Mouse (Mus musculus) hindbrain, embryonic 10.5 days (tissue): Measurements from ENCODE around the gene Shroom3. TPM values are rescaled to one million over a fixed set of nuclear protein-coding genes. Genes with fewer than 3 reads are reported as not detected.

ENCODE experiments used
- DNase-seq: peaks from one replicate; pipeline ENCODE4 v3.0.0-alpha.2; 2017; ENCODE audit warnings: low spot score
- H3K27ac ChIP-seq: fragments of 300-500 bp; sonication (generic); 2 replicates; pipeline ENCODE4 v1.5.1; 2016; ENCODE audit warnings: mild to moderate bottlenecking, moderate library complexity
- H3K27me3 ChIP-seq: fragments of 300-500 bp; sonication (generic); 2 replicates; pipeline ENCODE4 v1.6.1; 2016; ENCODE audit warnings: mild to moderate bottlenecking; ENCODE audit not compliant: poor library complexity, insufficient read depth, severe bottlenecking
- H3K36me3 ChIP-seq: fragments of 300-500 bp; sonication (generic); 2 replicates; pipeline ENCODE4 v1.6.1; 2016; ENCODE audit warnings: mild to moderate bottlenecking, moderate library complexity
- H3K4me1 ChIP-seq: fragments of 300-500 bp; sonication (generic); replicated peaks from 2 replicates; pipeline ENCODE4 v1.6.1; 2016; ENCODE audit warnings: mild to moderate bottlenecking
- H3K4me3 ChIP-seq: fragments of 300-500 bp; sonication (generic); 2 replicates; pipeline ENCODE4 v1.5.1; 2016; ENCODE audit warnings: mild to moderate bottlenecking, moderate library complexity
- H3K9me3 ChIP-seq: fragments of 300-500 bp; sonication (generic); 2 replicates; pipeline ENCODE4 v1.6.1; 2016; ENCODE audit warnings: mild to moderate bottlenecking, moderate library complexity
- WGBS: fragments of 180-500 bp; shearing (Covaris S2); methylation state at CpG from one replicate; pipeline ENCODE4 v1.1.7; 2016; 5-methylcytosine and 5-hydroxymethylcytosine counted together
- polyA plus RNA-seq: library from polyadenylated mRNA; unstranded; fragments of >200 nt; fragmentation: Nextera tagmentation; extraction: Ambion mirVana; gene quantifications from 2 replicates; pipeline ENCODE4 v1.2.1, GENCODE M21; 2016

Shroom3 gene
- polyA plus RNA-seq, 1 experiment from 2014 or later, result 6.5 TPM

- Histone ChIP-seq H3K27ac (no peak overlapping the region), H3K4me1 (peaks cover 15% of the 10 kb centered on the region), H3K27me3 (no peaks in the 10 kb centered on the region), H3K9me3 (no peaks in the 10 kb centered on the region), H3K4me3 (no peak overlapping the region), H3K36me3 (no peaks in the 10 kb centered on the region)
- DNase-seq, result no peak
- 84% methylated on average over 1 of the region's 1 CpGs for WGBS
Measured at GRCm38 (mm10) chr5:92830391-92830790, 147.2 kb downstream of the Shroom3 start.

GRCm38 (mm10) chr5:92834513-92834912, 151.3 kb downstream of the Shroom3 start:
- Histone ChIP-seq H3K9me3 (no peaks in the 10 kb centered on the region), H3K4me1 (peaks cover 24% of the 10 kb centered on the region), H3K4me3 (no peak overlapping the region), H3K27ac (no peak overlapping the region), H3K27me3 (no peaks in the 10 kb centered on the region), H3K36me3 (peaks cover 15% of the 10 kb centered on the region)
- WGBS, result 73% methylated on average over 7 of the region's 7 CpGs
- DNase-seq, result no peak

- Histone ChIP-seq H3K36me3 (peaks cover 15% of the 10 kb centered on the region), H3K4me1 (peaks cover 34% of the 10 kb centered on the region), H3K27ac (no peak overlapping the region), H3K4me3 (no peak overlapping the region), H3K9me3 (no peaks in the 10 kb centered on the region), H3K27me3 (no peaks in the 10 kb centered on the region)
- no peak for DNase-seq
- 91% methylated on average over 4 of the region's 4 CpGs for WGBS
Measured at GRCm38 (mm10) chr5:92837311-92837710, 154.1 kb downstream of the Shroom3 start.

GRCm38 (mm10) chr5:92838351-92838784, 155.1 kb downstream of the Shroom3 start:
- H3K27ac ChIP-seq, result no peak overlapping the region
- H3K9me3 ChIP-seq, result no peaks in the 10 kb centered on the region
- peaks cover 44% of the 10 kb centered on the region for H3K4me1 ChIP-seq
- peaks cover 15% of the 10 kb centered on the region for H3K36me3 ChIP-seq
- no peak for DNase-seq
- WGBS, result 89% methylated on average over 9 of the region's 9 CpGs
- no peak overlapping the region for H3K4me3 ChIP-seq
- H3K27me3 ChIP-seq, result no peaks in the 10 kb centered on the region

GRCm38 (mm10) chr5:92839314-92839713, 156.1 kb downstream of the Shroom3 start:
- no peak overlapping the region for H3K4me3 ChIP-seq
- H3K27ac ChIP-seq, result no peak overlapping the region
- no peaks in the 10 kb centered on the region for H3K9me3 ChIP-seq
- WGBS, result 72% methylated on average over 4 of the region's 4 CpGs
- no peaks in the 10 kb centered on the region for H3K27me3 ChIP-seq
- H3K4me1 ChIP-seq, result peaks cover 54% of the 10 kb centered on the region
- H3K36me3 ChIP-seq, result peaks cover 15% of the 10 kb centered on the region
- no peak for DNase-seq

GRCm38 (mm10) chr5:92841474-92841873, 158.2 kb downstream of the Shroom3 start:
- Histone ChIP-seq H3K4me3 (no peak overlapping the region), H3K27me3 (no peaks in the 10 kb centered on the region), H3K27ac (no peak overlapping the region), H3K4me1 (peaks cover 55% of the 10 kb centered on the region), H3K9me3 (peaks cover 5% of the 10 kb centered on the region; the same call in 1 of the 2 replicates), H3K36me3 (peaks cover 18% of the 10 kb centered on the region)
- 72% methylated on average over 5 of the region's 5 CpGs for WGBS
- no peak for DNase-seq

GRCm38 (mm10) chr5:92842417-92842816, 159.2 kb downstream of the Shroom3 start:
- Histone ChIP-seq H3K36me3 (peaks cover 14% of the 10 kb centered on the region), H3K9me3 (peaks cover 7% of the 10 kb centered on the region; the same call in 1 of the 2 replicates), H3K4me1 (peaks cover 55% of the 10 kb centered on the region), H3K4me3 (no peak overlapping the region), H3K27me3 (no peaks in the 10 kb centered on the region), H3K27ac (peak overlapping the region; percentile 50; the same call in 1 of the 2 replicates)
- 72% methylated on average over 8 of the region's 8 CpGs for WGBS
- no peak for DNase-seq

- WGBS, result 74% methylated on average over 3 of the region's 3 CpGs
Measured at GRCm38 (mm10) chr5:92842881-92843280, 159.6 kb downstream of the Shroom3 start.

GRCm38 (mm10) chr5:92843850-92844785, 160.9 kb downstream of the Shroom3 start:
- H3K36me3 ChIP-seq, result peaks cover 14% of the 10 kb centered on the region
- WGBS, result 53% methylated on average over 20 of the region's 20 CpGs
- peaks cover 47% of the 10 kb centered on the region for H3K4me1 ChIP-seq
- H3K27me3 ChIP-seq, result no peaks in the 10 kb centered on the region
- no peak overlapping the region for H3K4me3 ChIP-seq
- peak overlapping the region; percentile 76 for H3K27ac ChIP-seq
- peaks cover 7% of the 10 kb centered on the region; the same call in 1 of the 2 replicates for H3K9me3 ChIP-seq
- peak; percentile 62 for DNase-seq

More at GRCm38 (mm10) chr5:92842881-92843280, 159.6 kb downstream of the Shroom3 start:
- peak overlapping the region; percentile 76 for H3K27ac ChIP-seq
- peaks cover 14% of the 10 kb centered on the region for H3K36me3 ChIP-seq
- H3K9me3 ChIP-seq, result peaks cover 7% of the 10 kb centered on the region; the same call in 1 of the 2 replicates
- H3K27me3 ChIP-seq, result no peaks in the 10 kb centered on the region
- H3K4me3 ChIP-seq, result no peak overlapping the region
- H3K4me1 ChIP-seq, result peaks cover 55% of the 10 kb centered on the region
- DNase-seq, result no peak

GRCm38 (mm10) chr5:92849743-92850142, 166.5 kb downstream of the Shroom3 start:
- 94% methylated on average over 6 of the region's 6 CpGs for WGBS
- Histone ChIP-seq H3K27me3 (no peaks in the 10 kb centered on the region), H3K4me1 (peaks cover 5% of the 10 kb centered on the region; the same call in 1 of the 2 replicates), H3K27ac (no peak overlapping the region), H3K4me3 (no peak overlapping the region), H3K9me3 (peaks cover 7% of the 10 kb centered on the region; the same call in 1 of the 2 replicates), H3K36me3 (peaks cover 14% of the 10 kb centered on the region)
- DNase-seq, result no peak

GRCm38 (mm10) chr5:92850925-92851324, 167.7 kb downstream of the Shroom3 start:
- Histone ChIP-seq H3K27me3 (no peaks in the 10 kb centered on the region), H3K9me3 (peaks cover 7% of the 10 kb centered on the region; the same call in 1 of the 2 replicates), H3K27ac (no peak overlapping the region), H3K4me3 (no peak overlapping the region), H3K4me1 (peaks cover 2% of the 10 kb centered on the region), H3K36me3 (peaks cover 9% of the 10 kb centered on the region)
- WGBS, result 92% methylated on average over 3 of the region's 3 CpGs
- no peak for DNase-seq

- Histone ChIP-seq H3K27me3 (no peaks in the 10 kb centered on the region), H3K4me1 (peaks cover 8% of the 10 kb centered on the region), H3K36me3 (no peaks in the 10 kb centered on the region), H3K27ac (no peak overlapping the region), H3K4me3 (no peak overlapping the region), H3K9me3 (no peaks in the 10 kb centered on the region)
- 76% methylated on average over 4 of the region's 4 CpGs for whole genome bisulfite sequencing
- DNase-seq, result no peak
Measured at GRCm38 (mm10) chr5:92854983-92855382, 171.7 kb downstream of the Shroom3 start.

- Histone ChIP-seq H3K4me1 (peaks cover 16% of the 10 kb centered on the region), H3K27ac (peak overlapping the region; percentile 57; the same call in 1 of the 2 replicates), H3K9me3 (no peaks in the 10 kb centered on the region), H3K27me3 (no peaks in the 10 kb centered on the region), H3K36me3 (no peaks in the 10 kb centered on the region), H3K4me3 (no peak overlapping the region)
- no peak for DNase-seq
- WGBS, result 45% methylated on average over 15 of the region's 15 CpGs
Measured at GRCm38 (mm10) chr5:92856346-92856745, 173.1 kb downstream of the Shroom3 start.
